Mouse (Mus musculus) thymus, adult 2 months (tissue): ENCODE measurements at regions not wholly inside any gene's neighbourhood (a gene's known extent, or its start where the extent isn't known, plus 50 kb on each side); places are given as distances from the start of the nearest gene placed in this dataset.

Source experiments
- DNase-seq: peaks from one replicate; pipeline ENCODE4 v3.0.0; 2021
- H3K27ac ChIP-seq: fragments of 200-500 bp; 2 replicates; pipeline ENCODE4 v1.5.1; 2012; ENCODE audit warnings: low read length, control low read depth; ENCODE audit not compliant: control insufficient read depth, insufficient read depth
- H3K27me3 ChIP-seq: fragments of 200-500 bp; 2 replicates; pipeline ENCODE4 v1.6.1; 2012; ENCODE audit warnings: mild to moderate bottlenecking, low read length, moderate library complexity, mixed read lengths; ENCODE audit not compliant: control insufficient read depth, insufficient read depth
- H3K36me3 ChIP-seq: fragments of 200-500 bp; 2 replicates; pipeline ENCODE4 v1.6.1; 2012; ENCODE audit warnings: mild to moderate bottlenecking, low read length, moderate library complexity; ENCODE audit not compliant: control insufficient read depth, insufficient read depth
- H3K4me1 ChIP-seq: fragments of 200-500 bp; replicated peaks from 2 replicates; pipeline ENCODE4 v1.6.1; 2012; ENCODE audit warnings: low read length; ENCODE audit not compliant: control insufficient read depth, insufficient read depth
- H3K4me3 ChIP-seq: fragments of 200-500 bp; 2 replicates; pipeline ENCODE4 v1.5.1; 2012; ENCODE audit warnings: mild to moderate bottlenecking, low read length, control low read depth, moderate library complexity; ENCODE audit not compliant: control insufficient read depth, insufficient read depth
- CTCF ChIP-seq: fragments of 200-500 bp; IDR thresholded peaks from 2 replicates; pipeline ENCODE4 v1.5.1; 2012; ENCODE audit warnings: mild to moderate bottlenecking, control low read depth, low read length, moderate library complexity, borderline replicate concordance; ENCODE audit not compliant: control insufficient read depth, poor library complexity, insufficient read depth; ENCODE audit errors: extremely low read depth
- POLR2A ChIP-seq: fragments of 200-500 bp; IDR thresholded peaks from 2 replicates; pipeline ENCODE4 v1.6.1; 2012; ENCODE audit warnings: mild to moderate bottlenecking, low read length, control low read depth, moderate library complexity; ENCODE audit not compliant: control insufficient read depth, poor library complexity, insufficient read depth; ENCODE audit errors: extremely low read depth
- WGBS: fragments of 180-500 bp; shearing (Covaris S2); methylation state at CpG from one replicate; pipeline ENCODE4 v1.1.7; 2018; 5-methylcytosine and 5-hydroxymethylcytosine counted together

DNA sequence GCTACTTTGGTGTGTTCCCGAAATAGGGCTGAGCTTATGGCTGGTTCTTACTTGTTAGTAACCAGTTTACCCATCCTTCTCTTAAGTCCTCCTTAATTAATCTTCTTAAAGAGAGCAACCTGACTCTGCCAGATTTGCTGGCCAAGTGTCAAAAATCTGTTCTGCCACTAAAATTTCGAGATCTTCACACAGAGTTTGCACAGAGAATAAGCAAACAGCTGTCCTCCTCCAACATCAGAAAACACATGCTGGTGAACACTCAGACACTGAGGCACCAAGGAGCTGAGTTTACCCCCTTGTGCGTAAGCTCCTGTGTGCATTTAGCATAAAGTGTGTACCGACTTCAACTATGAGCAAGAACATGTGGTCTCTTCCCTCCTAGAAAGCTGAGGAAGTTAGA lies 118.1 kb upstream of the Gm26657 start:
- TF ChIP-seq POLR2A (no peak), CTCF (no peak)
- no peaks in the 10 kb centered on the region for H3K36me3 ChIP-seq
- WGBS: 89% methylated on average over 4 of the region's 4 CpGs
- H3K27me3 ChIP-seq: no peaks in the 10 kb centered on the region
- no peak overlapping the region for H3K4me3 ChIP-seq
- no peak overlapping the region for H3K27ac ChIP-seq
- H3K4me1 ChIP-seq: 0 out of 2 replicates have a peak, but pooled peaks cover 2% of the 10 kb centered on the region
- no peak for DNase-seq

DNA sequence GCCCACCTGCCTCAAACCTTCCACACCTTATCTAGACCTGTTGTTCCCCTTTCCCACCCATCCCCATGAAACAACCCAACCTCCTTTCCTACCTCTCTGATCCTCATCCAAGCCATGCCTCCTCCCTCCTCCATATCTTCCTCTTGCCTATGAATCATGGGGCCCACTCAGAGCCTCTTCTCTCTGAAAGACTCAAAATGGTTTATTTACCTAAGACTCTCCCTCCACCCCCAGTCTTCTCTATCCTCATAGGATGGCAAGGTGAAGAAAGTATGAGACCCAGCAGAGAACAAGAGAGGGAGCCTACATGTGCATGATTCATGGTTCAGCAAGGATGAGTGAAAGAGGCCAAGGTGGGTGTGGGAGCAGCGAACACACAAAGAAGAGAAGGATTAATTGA lies 118.5 kb upstream of the Gm26657 start:
- Histone ChIP-seq H3K27me3 (no peaks in the 10 kb centered on the region), H3K4me1 (0 out of 2 replicates have a peak, but pooled peaks cover 2% of the 10 kb centered on the region), H3K36me3 (no peaks in the 10 kb centered on the region), H3K27ac (no peak overlapping the region), H3K4me3 (no peak overlapping the region)
- WGBS: 96% methylated on average over 1 of the region's 1 CpGs
- TF ChIP-seq CTCF (no peak), POLR2A (no peak)
- no peak for DNase-seq

DNA sequence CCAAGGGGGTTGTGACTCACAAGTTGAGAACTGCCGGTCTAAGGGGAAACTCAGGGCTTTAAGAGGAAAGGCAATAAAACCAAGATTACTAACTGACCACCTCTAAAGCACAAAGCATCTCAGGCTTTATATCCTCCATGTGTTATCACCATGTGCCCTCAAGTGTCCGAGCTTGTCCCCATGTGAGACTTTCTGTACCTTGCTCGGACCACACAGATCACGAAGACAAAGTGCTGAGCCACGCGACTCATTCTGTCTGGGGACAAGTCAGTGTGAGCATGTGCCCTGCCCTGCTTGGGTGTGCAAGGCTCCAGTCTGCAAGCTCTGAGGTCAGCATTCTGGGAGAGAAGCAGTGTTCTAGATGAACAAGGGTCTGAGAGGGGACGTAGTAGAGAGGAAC lies 119.2 kb upstream of the Gm26657 start:
- no peak for DNase-seq
- WGBS: 96% methylated on average over 7 of the region's 7 CpGs
- Histone ChIP-seq H3K36me3 (no peaks in the 10 kb centered on the region), H3K4me1 (0 out of 2 replicates have a peak, but pooled peaks cover 2% of the 10 kb centered on the region), H3K4me3 (no peak overlapping the region), H3K27me3 (no peaks in the 10 kb centered on the region), H3K27ac (no peak overlapping the region)
- no peak for TF ChIP-seq POLR2A
- TF ChIP-seq CTCF: no peak

DNA sequence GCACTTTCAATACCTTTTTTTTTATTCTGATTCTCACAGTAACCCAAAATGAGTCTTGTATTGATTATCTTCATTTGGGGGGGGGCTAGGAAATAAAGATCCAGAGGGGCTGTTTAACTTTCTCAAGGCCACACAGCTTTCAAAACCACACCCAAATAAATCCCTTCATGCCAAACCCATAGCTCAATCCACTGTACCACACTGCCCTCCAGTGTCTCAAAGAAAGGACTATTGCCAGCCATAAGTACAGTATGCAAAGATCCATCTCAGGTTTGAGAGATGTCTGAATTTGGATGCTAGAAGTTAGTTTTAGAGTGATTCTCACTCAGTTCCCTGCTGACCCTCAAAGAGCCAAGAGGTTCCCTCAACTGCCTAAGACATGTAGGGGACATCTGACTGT lies 120.1 kb upstream of the Gm26657 start:
- H3K4me3 ChIP-seq: no peak overlapping the region
- no peak for TF ChIP-seq CTCF
- no peak for TF ChIP-seq POLR2A
- no peak overlapping the region for H3K27ac ChIP-seq
- H3K4me1 ChIP-seq: 0 out of 2 replicates have a peak, but pooled peaks cover 2% of the 10 kb centered on the region
- H3K27me3 ChIP-seq: no peaks in the 10 kb centered on the region
- DNase-seq: no peak
- H3K36me3 ChIP-seq: no peaks in the 10 kb centered on the region

DNA sequence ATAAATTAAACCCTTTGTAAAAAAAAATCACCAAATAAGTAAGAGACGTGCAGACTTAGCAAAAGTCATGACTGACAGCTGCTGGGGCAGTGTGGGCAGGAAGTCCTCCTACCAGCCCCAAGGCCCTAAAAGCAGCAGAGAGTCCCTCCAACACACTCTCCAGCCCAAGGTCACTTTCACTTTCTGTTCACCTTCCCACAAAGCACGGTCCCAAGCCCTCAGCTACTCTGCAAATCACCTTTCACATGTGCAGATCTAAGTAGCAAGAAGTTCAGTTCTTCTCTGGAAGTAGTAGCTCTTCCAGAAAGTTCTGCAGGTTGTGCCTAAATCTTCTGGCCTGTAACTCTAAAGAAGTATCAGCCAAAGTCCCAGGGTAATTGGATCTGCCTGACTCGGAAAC lies 120.8 kb upstream of the Gm26657 start:
- H3K4me1 ChIP-seq: 0 out of 2 replicates have a peak, but pooled peaks cover 2% of the 10 kb centered on the region
- H3K27me3 ChIP-seq: no peaks in the 10 kb centered on the region
- H3K27ac ChIP-seq: no peak overlapping the region
- no peak overlapping the region for H3K4me3 ChIP-seq
- H3K36me3 ChIP-seq: no peaks in the 10 kb centered on the region
- TF ChIP-seq POLR2A (no peak), CTCF (no peak)
- DNase-seq: no peak
- WGBS: 29% methylated on average over 3 of the region's 3 CpGs

DNA sequence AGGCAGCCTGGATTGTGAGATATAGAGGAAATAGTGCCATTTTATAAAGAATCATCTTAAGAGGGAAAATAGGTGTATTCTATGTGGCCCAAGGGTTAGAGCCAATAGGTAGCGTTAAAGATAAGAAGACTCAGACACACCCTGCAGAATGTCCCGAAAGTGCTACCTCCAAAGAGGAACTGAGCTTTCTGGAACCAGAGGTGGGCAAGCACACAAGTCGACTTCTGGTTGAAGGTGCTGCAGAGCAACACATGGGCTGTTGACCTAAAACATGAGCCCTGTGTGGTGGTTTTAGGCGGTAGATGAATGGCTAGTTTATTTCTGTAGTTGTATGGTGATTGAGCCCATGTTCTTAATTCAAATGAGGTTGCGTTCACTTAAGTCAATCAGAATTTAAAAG lies 121.4 kb upstream of the Gm26657 start:
- no peak for DNase-seq

DNA sequence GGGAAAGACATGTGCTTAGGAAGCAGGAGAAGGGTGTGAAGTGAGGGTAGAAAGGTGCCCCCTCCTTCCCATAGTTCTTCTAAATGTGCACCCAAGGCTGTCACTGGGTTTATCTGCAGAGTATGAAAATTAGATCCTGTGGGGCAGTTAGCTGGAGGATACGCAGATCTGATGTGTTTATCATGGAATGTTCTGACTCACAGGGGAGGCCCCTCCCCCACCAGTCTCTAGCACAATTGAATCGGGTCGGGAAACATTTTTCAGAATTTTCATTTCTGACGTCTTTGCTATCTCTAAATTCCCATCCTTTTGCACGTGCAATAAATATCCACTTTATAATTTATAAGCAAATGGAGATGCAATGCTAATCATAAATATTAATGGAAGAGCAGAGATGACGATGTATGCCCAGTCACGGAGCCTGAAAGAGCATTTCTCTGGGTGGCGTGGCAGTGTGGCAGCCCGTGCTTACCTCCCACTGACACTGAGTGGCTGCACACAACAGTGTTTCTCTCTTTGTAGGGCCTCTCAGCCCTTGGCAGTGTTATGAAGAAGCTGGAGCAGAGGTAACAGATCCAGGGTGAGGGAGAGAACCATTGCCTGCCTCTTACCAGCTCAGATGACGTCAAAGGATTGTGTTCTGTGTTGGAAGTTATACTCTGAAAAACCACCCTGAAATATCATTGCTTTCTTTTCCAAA lies 122.1 kb upstream of the Gm26657 start:
- TF ChIP-seq POLR2A: no peak
- TF ChIP-seq CTCF: no peak
- Histone ChIP-seq H3K27me3 (no peaks in the 10 kb centered on the region), H3K36me3 (no peaks in the 10 kb centered on the region), H3K27ac (no peak overlapping the region), H3K4me1 (0 out of 2 replicates have a peak, but pooled peaks cover 2% of the 10 kb centered on the region), H3K4me3 (no peak overlapping the region)
- WGBS: 95% methylated on average over 10 of the region's 10 CpGs
- no peak for DNase-seq

More for the DNA sequence above, 121.4 kb upstream of the Gm26657 start:
- TF ChIP-seq POLR2A (no peak), CTCF (no peak)
- no peaks in the 10 kb centered on the region for H3K27me3 ChIP-seq
- H3K27ac ChIP-seq: no peak overlapping the region
- WGBS: 74% methylated on average over 5 of the region's 5 CpGs
- no peaks in the 10 kb centered on the region for H3K36me3 ChIP-seq
- no peak overlapping the region for H3K4me3 ChIP-seq
- H3K4me1 ChIP-seq: 0 out of 2 replicates have a peak, but pooled peaks cover 2% of the 10 kb centered on the region
